8 mouse cellular contexts compared by ENCODE assay signal in genomic region chr5:115559237-115560101, GRCm38 (mm10). TPM values are rescaled to one million over a fixed set of nuclear protein-coding genes. Genes with fewer than 3 reads are reported as not detected.
DNase-seq lines count a peak whose midpoint lies in the region; ATAC-seq lines count a peak whose summit lies in the region.

TSS of gene Rplp0 (plus strand) at chr5:115559467.

- no peaks in the 10 kb centered on the region for H3K9me3 ChIP-seq in heart, embryonic 13.5 days
- H3K9me3 ChIP-seq in liver, embryonic 12.5 days (replicated peaks) = no peaks in the 10 kb centered on the region
- H3K9me3 ChIP-seq in stomach, embryonic 15.5 days = no peaks in the 10 kb centered on the region

- peak within 1 kb of the TSS; percentile 71 for H3K27ac ChIP-seq in brown adipose tissue, adult 24 weeks (replicated peaks; ENCODE audit: low read depth, low read length)
- H3K27ac ChIP-seq in heart, embryonic 13.5 days (replicated peaks) = peak within 1 kb of the TSS; percentile 87
- H3K27ac ChIP-seq in liver, embryonic 12.5 days = peak within 1 kb of the TSS; percentile 88
- peak within 1 kb of the TSS; percentile 90 for H3K27ac ChIP-seq in stomach, embryonic 15.5 days

- peaks cover 51% of the 10 kb centered on the region for H3K36me3 ChIP-seq in heart, embryonic 13.5 days
- H3K36me3 ChIP-seq in liver, embryonic 12.5 days = peaks cover 50% of the 10 kb centered on the region
- H3K36me3 ChIP-seq in stomach, embryonic 15.5 days = peaks cover 28% of the 10 kb centered on the region

- peak within 1 kb of the TSS; percentile 99 for H3K9ac ChIP-seq in heart, embryonic 13.5 days
- peak within 1 kb of the TSS; percentile 93 for H3K9ac ChIP-seq in liver, embryonic 12.5 days
- H3K9ac ChIP-seq in stomach, embryonic 15.5 days = peak within 1 kb of the TSS; percentile 99

- no peaks in the 10 kb centered on the region for H3K27me3 ChIP-seq in heart, embryonic 13.5 days (replicated peaks)
- no peaks in the 10 kb centered on the region for H3K27me3 ChIP-seq in liver, embryonic 12.5 days (replicated peaks)
- no peaks in the 10 kb centered on the region for H3K27me3 ChIP-seq in stomach, embryonic 15.5 days (replicated peaks)

- H3K4me3 ChIP-seq in brown adipose tissue, adult 24 weeks (ENCODE audit: insufficient read depth, low read depth, low read length) = peak within 1 kb of the TSS; percentile 80
- peak within 1 kb of the TSS; percentile 90 for H3K4me3 ChIP-seq in heart, embryonic 13.5 days
- H3K4me3 ChIP-seq in liver, embryonic 12.5 days = peak within 1 kb of the TSS; percentile 89
- peak within 1 kb of the TSS; percentile 92 for H3K4me3 ChIP-seq in stomach, embryonic 15.5 days (replicated peaks)

- under 1% methylated on average over 78 of the region's 78 CpGs for WGBS in heart, embryonic 13.5 days
- WGBS in liver, embryonic 12.5 days (ENCODE audit: insufficient replicate concordance) = under 1% methylated on average over 77 of the region's 78 CpGs
- under 1% methylated on average over 78 of the region's 78 CpGs for WGBS in stomach, embryonic 15.5 days

- H3K4me1 ChIP-seq in brown adipose tissue, adult 24 weeks (ENCODE audit: control insufficient read depth, insufficient read depth, insufficient read length, low read length) = no peaks in the 10 kb centered on the region
- H3K4me1 ChIP-seq in heart, embryonic 13.5 days = peaks cover 41% of the 10 kb centered on the region
- H3K4me1 ChIP-seq in liver, embryonic 12.5 days = peaks cover 66% of the 10 kb centered on the region
- peaks cover 21% of the 10 kb centered on the region for H3K4me1 ChIP-seq in stomach, embryonic 15.5 days

- peak within 1 kb of the TSS; percentile 89 for H3K4me2 ChIP-seq in heart, embryonic 13.5 days
- H3K4me2 ChIP-seq in liver, embryonic 12.5 days = peak within 1 kb of the TSS; percentile 85
- peak within 1 kb of the TSS; percentile 65 for H3K4me2 ChIP-seq in stomach, embryonic 15.5 days

- peak; percentile 100 for DNase-seq in CD4-positive, CD25-positive, alpha-beta regulatory T cell, adult 2 months (ENCODE audit: low read depth, low spot score)
- peak; percentile 94 for DNase-seq in fat pad, adult 2 months (ENCODE audit: extremely low read depth, low read depth, low spot score)
- DNase-seq in kidney, postnatal 10 days = peak; percentile 100
- peak; percentile 100 for DNase-seq in natural killer cell, adult 2 months (ENCODE audit: low spot score in 2 of 2)

- peak; percentile 98 for ATAC-seq in heart, embryonic 13.5 days (ENCODE audit: extremely low read depth, insufficient number of reproducible peaks, low FRiP score, low TSS enrichment)
- peak; percentile 94 for ATAC-seq in liver, embryonic 12.5 days
- peak; percentile 97 for ATAC-seq in stomach, embryonic 15.5 days (ENCODE audit: insufficient read depth, low FRiP score, low read depth)

RNA-seq across cellular contexts. Expression of gene Rplp0, which starts in this region (rescaled TPM):
- polyA plus RNA-seq in brown adipose tissue, adult 24 weeks (2012; ENCODE audit: insufficient read depth, insufficient read length, missing spikeins) = 575 and 685 TPM in 2 replicates
- 1,009 and 1,125 TPM in 2 replicates for polyA plus RNA-seq in heart, embryonic 13.5 days (2015; fragmentation: Nextera tagmentation; extraction: Ambion mirVana)
- 1,698 and 1,725 TPM in 2 replicates for polyA plus RNA-seq in liver, embryonic 12.5 days (2016; fragmentation: Nextera tagmentation; extraction: Ambion mirVana)
- polyA plus RNA-seq in stomach, embryonic 15.5 days (2015; fragmentation: Nextera tagmentation; extraction: Ambion mirVana) = 1,425 and 1,562 TPM in 2 replicates

Comparison
In these comparisons a context has a peak if more than half of its experiments do, and no peak if none do; other contexts are left out.
1. Peak in every context shown above with its lines: DNase-seq, ATAC-seq, H3K4me3 ChIP-seq and H3K27ac ChIP-seq.